Mouse (Mus musculus) liver, adult 2 months (tissue): Measurements from ENCODE around the gene Hscb. TPM values are rescaled to one million over a fixed set of nuclear protein-coding genes. Genes with fewer than 3 reads are reported as not detected.

Source experiments
- DNase-seq: peaks from one replicate; pipeline ENCODE4 v3.0.0-alpha.2; 2011; ENCODE audit warnings: low read depth, low spot score; ENCODE audit errors: extremely low read depth
- H3K27ac ChIP-seq: fragments of 200-500 bp; replicated peaks from 2 replicates; pipeline ENCODE4 v1.5.1; 2012; ENCODE audit warnings: low read depth, mild to moderate bottlenecking, control low read depth, inconsistent platforms, low read length; ENCODE audit not compliant: insufficient read depth
- H3K27me3 ChIP-seq: fragments of 200-500 bp; 2 replicates; pipeline ENCODE4 v1.6.1; 2012; ENCODE audit warnings: mild to moderate bottlenecking, moderate library complexity, low read length, inconsistent platforms; ENCODE audit not compliant: control insufficient read depth, insufficient read depth
- H3K36me3 ChIP-seq: fragments of 200-500 bp; 2 replicates; pipeline ENCODE4 v1.6.1; 2012; ENCODE audit warnings: low read length, inconsistent platforms; ENCODE audit not compliant: control insufficient read depth, insufficient read depth
- H3K4me1 ChIP-seq: fragments of 200-500 bp; 2 replicates; pipeline ENCODE4 v1.6.1; 2011; ENCODE audit warnings: low read length; ENCODE audit not compliant: control insufficient read depth, insufficient read depth
- H3K4me3 ChIP-seq: fragments of 200-500 bp; 2 replicates; pipeline ENCODE4 v1.5.1; 2011; ENCODE audit warnings: low read depth, mild to moderate bottlenecking, control low read depth, low read length, moderate library complexity; ENCODE audit not compliant: insufficient read depth
- H3K79me2 ChIP-seq: fragments of 200-500 bp; 2 replicates; pipeline ENCODE4 v1.6.1; 2012; ENCODE audit warnings: inconsistent platforms, mild to moderate bottlenecking, low read length, moderate library complexity; ENCODE audit not compliant: control insufficient read depth, insufficient read depth
- H3K9ac ChIP-seq: fragments of 200-500 bp; 2 replicates; pipeline ENCODE4 v1.6.1; 2012; ENCODE audit warnings: low read depth, mild to moderate bottlenecking, control low read depth, inconsistent platforms, low read length
- CTCF ChIP-seq: fragments of 200-500 bp; IDR thresholded peaks from 2 replicates; pipeline ENCODE4 v1.5.1; 2011; ENCODE audit warnings: low read depth, low read length, control low read depth
- POLR2A ChIP-seq: fragments of 200-500 bp; IDR thresholded peaks from 2 replicates; pipeline ENCODE4 v1.6.1; 2011; ENCODE audit warnings: low read length, control low read depth; ENCODE audit not compliant: insufficient read depth; ENCODE audit errors: extremely low read depth
- WGBS: fragments of 180-500 bp; shearing (Covaris S2); methylation state at CpG from one replicate; pipeline ENCODE4 v1.1.7; 2018; 5-methylcytosine and 5-hydroxymethylcytosine counted together
- polyA plus RNA-seq: library from polyadenylated mRNA; depleted of rRNA; stranded (reverse); fragments of >200 nt; gene quantifications from 2 replicates; pipeline ENCODE4 v1.2.3, GENCODE M21; 2012
- total RNA-seq: library from RNA; depleted of rRNA; stranded (reverse); fragments of >200 nt; gene quantifications from 2 replicates; pipeline ENCODE4 v1.2.3, GENCODE M21; 2014

The Hscb gene
- total and polyA plus RNA-seq, 2 experiments = 6.6 to 11.2 TPM

DNA sequence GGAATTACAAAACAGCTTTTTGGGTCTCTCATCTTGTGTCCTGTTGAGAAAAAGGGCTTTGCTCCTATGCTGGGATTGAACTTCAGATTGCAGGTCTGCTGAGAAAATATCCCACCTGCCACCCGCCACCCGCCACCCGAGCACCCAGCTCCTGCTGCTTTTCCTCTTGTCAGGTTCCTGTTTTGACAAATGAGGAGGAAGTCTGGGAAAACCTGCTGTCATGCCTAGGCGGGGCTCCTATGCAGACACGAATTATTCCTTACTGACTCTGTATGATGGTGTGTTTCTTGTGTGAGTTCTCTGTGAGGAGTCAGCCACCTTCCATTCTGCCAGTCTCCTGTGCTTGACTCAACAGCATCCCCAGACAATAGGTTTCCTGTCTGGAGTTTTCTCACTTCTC, 20.9 kb upstream of the Hscb start:
- no peak for DNase-seq
- no peak for TF ChIP-seq POLR2A
- TF ChIP-seq CTCF = no peak
- Histone ChIP-seq H3K27ac (peak overlapping the region; percentile 69; the same call in 1 of the 2 replicates), H3K27me3 (no peaks in the 10 kb centered on the region), H3K79me2 (no peaks in the 10 kb centered on the region), H3K4me3 (no peak overlapping the region), H3K36me3 (no peaks in the 10 kb centered on the region), H3K9ac (no peak overlapping the region), H3K4me1 (no peaks in the 10 kb centered on the region)
- WGBS = 82% methylated on average over 5 of the region's 5 CpGs

DNA sequence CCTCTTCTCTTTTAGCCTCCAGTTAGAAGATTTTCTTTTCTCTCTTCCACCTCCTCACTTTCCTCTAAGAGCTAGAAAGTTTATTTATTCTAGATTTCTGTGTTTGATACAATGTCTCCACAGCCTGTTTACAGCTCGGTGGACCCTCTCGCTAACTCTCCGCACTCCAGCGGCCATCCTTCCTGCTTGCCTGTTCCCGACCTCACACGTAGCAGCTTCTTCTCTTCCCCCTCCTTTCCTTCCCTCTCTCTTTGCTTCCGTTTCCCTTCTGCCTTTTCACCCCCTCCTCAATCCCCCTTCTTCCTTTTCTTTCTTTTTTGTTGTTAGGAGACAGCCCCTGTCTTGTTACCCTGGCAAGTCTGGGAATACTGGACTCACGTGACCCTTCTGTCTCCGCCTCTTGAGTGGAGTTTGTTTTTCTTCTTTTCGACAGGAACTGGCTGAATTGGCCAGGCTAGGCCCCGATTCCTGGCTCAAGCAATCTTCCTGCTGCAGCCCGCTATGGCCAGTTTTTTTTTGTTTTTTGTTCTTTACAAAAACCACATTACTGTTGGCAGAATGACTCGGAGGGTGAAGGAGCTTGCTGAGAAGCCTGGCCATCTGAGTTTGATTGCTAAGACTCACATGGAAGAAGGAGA, 19.6 kb upstream of the Hscb start:
- peak; percentile 45 for DNase-seq
- Histone ChIP-seq H3K36me3 (no peaks in the 10 kb centered on the region), H3K27ac (peak overlapping the region; percentile 81), H3K79me2 (no peaks in the 10 kb centered on the region), H3K4me1 (no peaks in the 10 kb centered on the region), H3K27me3 (no peaks in the 10 kb centered on the region), H3K4me3 (peak overlapping the region; percentile 14; the same call in 1 of the 2 replicates), H3K9ac (peak overlapping the region; percentile 64)
- 48% methylated on average over 13 of the region's 13 CpGs for whole genome bisulfite sequencing
- TF ChIP-seq CTCF = no peak

DNA sequence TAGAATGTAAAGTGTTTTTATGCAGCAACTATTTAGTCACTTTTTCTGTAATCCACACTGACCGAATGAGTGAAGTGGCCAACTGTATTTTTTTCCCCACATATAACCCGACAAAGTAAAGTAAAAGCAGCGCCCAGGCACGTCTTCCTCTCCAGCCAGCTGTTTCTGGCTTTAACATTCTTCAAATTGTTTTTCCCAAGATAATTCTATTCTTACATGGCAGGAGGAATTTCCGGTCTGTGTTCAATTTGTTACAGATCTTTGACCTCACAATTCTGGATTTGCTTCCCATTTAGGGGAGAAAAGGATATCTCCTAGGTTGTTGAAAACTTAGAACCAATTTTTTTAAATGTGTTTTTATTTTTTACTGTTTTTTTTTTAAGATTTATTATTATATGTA, 17.5 kb upstream of the Hscb start:
- H3K27ac ChIP-seq = no peak overlapping the region
- H3K9ac ChIP-seq = no peak overlapping the region
- H3K4me1 ChIP-seq = no peaks in the 10 kb centered on the region
- no peak overlapping the region for H3K4me3 ChIP-seq
- DNase-seq = peak; percentile 7
- TF ChIP-seq CTCF (no peak), POLR2A (no peak)
- H3K79me2 ChIP-seq = no peaks in the 10 kb centered on the region
- no peaks in the 10 kb centered on the region for H3K27me3 ChIP-seq
- WGBS = 73% methylated on average over 5 of the region's 5 CpGs
- H3K36me3 ChIP-seq = no peaks in the 10 kb centered on the region

DNA sequence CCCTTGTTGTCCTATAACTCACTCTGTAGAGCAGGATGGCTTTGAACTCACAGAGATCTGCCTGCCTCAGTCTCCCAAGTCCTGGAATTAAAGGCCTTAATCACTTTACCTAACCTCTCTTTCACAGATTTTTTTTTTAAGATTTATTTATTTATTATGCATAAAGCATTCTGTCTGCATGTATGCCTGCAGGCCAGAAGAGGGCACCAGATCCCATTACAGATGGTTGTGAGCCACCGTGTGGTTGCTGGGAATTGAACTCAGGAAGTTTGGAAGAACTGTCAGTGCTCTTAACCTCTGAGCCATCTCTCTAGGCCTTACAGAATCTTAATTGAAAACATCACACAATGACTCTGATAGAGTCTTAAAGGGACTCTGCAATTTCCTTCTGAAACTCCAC, 13.4 kb upstream of the Hscb start:
- Histone ChIP-seq H3K79me2 (no peaks in the 10 kb centered on the region), H3K36me3 (no peaks in the 10 kb centered on the region), H3K9ac (no peak overlapping the region), H3K4me1 (no peaks in the 10 kb centered on the region), H3K27me3 (no peaks in the 10 kb centered on the region), H3K27ac (no peak overlapping the region), H3K4me3 (no peak overlapping the region)
- TF ChIP-seq CTCF = no peak
- no peak for TF ChIP-seq POLR2A
- DNase-seq = no peak
- 73% methylated on average over 1 of the region's 1 CpGs for WGBS

DNA sequence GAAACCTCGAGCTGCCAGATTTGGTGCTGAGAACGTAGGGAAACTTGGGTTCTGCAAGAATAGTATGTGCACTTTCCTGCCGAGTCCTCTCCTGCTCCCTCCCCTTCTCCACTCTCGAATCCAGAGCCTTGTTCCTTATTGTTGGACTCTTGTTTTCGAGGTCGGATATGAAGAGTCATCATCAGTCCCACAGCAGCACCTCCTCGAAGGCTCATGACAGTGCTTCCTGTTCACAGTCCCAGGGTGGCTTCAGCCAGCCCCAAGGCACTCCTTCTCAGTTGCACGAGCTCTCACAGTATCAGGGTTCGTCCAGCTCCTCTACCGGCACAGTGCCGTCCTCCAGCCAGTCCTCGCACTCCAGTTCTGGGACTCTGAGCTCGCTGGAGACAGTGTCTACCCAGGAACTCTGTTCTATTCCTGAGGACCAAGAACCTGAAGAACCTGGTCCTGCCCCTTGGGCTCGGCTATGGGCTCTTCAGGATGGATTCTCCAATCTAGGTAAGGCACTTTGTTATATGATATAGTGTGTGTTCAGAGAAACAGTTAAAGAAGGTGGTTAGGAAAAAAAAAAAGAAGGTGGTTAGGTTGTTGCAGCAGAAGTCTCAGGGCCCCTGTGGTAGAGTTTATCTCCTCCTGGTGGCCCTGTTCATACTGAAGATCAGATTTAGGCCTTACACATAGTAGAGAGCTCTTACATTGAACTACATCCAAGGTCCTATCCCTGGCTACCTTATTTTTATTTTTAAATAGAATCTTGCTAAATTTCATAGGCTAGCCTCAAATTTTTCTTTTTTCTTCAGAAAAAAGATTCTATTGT, 1.7 kb upstream of the Hscb start:
- Histone ChIP-seq H3K9ac (no peak overlapping the region), H3K27me3 (no peaks in the 10 kb centered on the region), H3K4me3 (no peak overlapping the region), H3K27ac (no peak overlapping the region), H3K36me3 (no peaks in the 10 kb centered on the region), H3K79me2 (no peaks in the 10 kb centered on the region), H3K4me1 (peaks cover 5% of the 10 kb centered on the region)
- 92% methylated on average over 14 of the region's 14 CpGs for WGBS
- TF ChIP-seq CTCF (no peak), POLR2A (no peak)
- no peak for DNase-seq

DNA sequence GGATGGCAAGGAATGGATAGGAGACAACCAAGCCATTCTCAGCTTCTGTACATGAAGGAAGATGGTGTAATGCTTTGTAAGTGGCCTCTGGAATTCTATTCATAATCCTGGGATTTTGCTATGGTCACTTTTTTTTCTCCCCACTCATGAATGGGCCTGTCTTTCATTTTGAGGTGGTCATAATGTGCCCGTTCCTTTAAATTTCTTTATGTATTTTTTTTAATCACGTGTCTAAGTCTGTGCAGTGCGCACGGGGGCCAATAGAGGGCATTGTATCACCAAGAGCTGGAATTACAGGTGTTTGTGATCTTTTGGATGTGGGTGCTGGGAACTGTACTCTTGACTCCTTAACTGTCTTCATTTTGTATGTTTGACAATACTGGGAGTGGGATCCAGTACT, 888 bp upstream of the Hscb start:
- TF ChIP-seq CTCF (peak; percentile 59; the same call in 1 of the 2 replicates), POLR2A (no peak)
- Histone ChIP-seq H3K4me3 (peak overlapping the region; percentile 58), H3K4me1 (peaks cover 5% of the 10 kb centered on the region), H3K9ac (peak overlapping the region; percentile 38; the same call in 1 of the 2 replicates), H3K27ac (no peak overlapping the region), H3K27me3 (no peaks in the 10 kb centered on the region), H3K36me3 (no peaks in the 10 kb centered on the region), H3K79me2 (no peaks in the 10 kb centered on the region)
- DNase-seq = peak; percentile 24
- WGBS = 11% methylated on average over 4 of the region's 4 CpGs
